Mouse (Mus musculus) forebrain, embryonic 16.5 days (tissue): ENCODE measurements around the gene Selenop. TPM values are rescaled to one million over a fixed set of nuclear protein-coding genes. Genes with fewer than 3 reads are reported as not detected.
"Not testable (repeated sequence)": the region's sequence is repeated elsewhere in the genome, so short reads cannot be mapped to it uniquely, and the experiment has no call there.

Experiments
- ATAC-seq: fragments of 200-750 bp; cut with Nextera tagmentation; 2 replicates; pipeline ENCODE4 v1.8.0; 2017; ENCODE audit warnings: mild to moderate bottlenecking, moderate library complexity
- H3K27ac ChIP-seq: fragments of 300-500 bp; sonication (generic); 2 replicates; pipeline ENCODE4 v1.5.1; 2014; ENCODE audit warnings: low read length, control low read depth
- H3K27me3 ChIP-seq: fragments of 300-500 bp; sonication (generic); replicated peaks from 2 replicates; pipeline ENCODE4 v1.6.1; 2014; ENCODE audit warnings: low read length; ENCODE audit not compliant: control insufficient read depth, insufficient read depth
- H3K36me3 ChIP-seq: fragments of 300-500 bp; sonication (generic); 2 replicates; pipeline ENCODE4 v1.6.1; 2014; ENCODE audit not compliant: control insufficient read depth, insufficient read depth
- H3K4me1 ChIP-seq: fragments of 300-500 bp; sonication (generic); replicated peaks from 2 replicates; pipeline ENCODE4 v1.6.1; 2014; ENCODE audit warnings: low read length; ENCODE audit not compliant: control insufficient read depth, insufficient read depth
- H3K4me2 ChIP-seq: fragments of 300-500 bp; sonication (generic); 2 replicates; pipeline ENCODE4 v1.6.1; 2014; ENCODE audit warnings: mild to moderate bottlenecking, low read length, control low read depth
- H3K4me3 ChIP-seq: fragments of 300-500 bp; sonication (generic); replicated peaks from 2 replicates; pipeline ENCODE4 v1.5.1; 2014; ENCODE audit warnings: mild to moderate bottlenecking, low read length, control low read depth
- H3K9ac ChIP-seq: fragments of 300-500 bp; sonication (generic); replicated peaks from 2 replicates; pipeline ENCODE4 v1.6.1; 2014; ENCODE audit warnings: low read depth, low read length, control low read depth
- H3K9me3 ChIP-seq: fragments of 300-500 bp; sonication (generic); 2 replicates; pipeline ENCODE4 v1.6.1; 2016; ENCODE audit warnings: low read length; ENCODE audit not compliant: control insufficient read depth
- WGBS: fragments of 180-500 bp; shearing (Covaris S2); extraction: QIAGEN DNeasy Blood & Tissue Kit; methylation state at CpG from one replicate; pipeline ENCODE4 v1.1.7; 2014; 5-methylcytosine and 5-hydroxymethylcytosine counted together
- polyA plus RNA-seq: library from polyadenylated mRNA; unstranded; fragments of >200 nt; fragmentation: Nextera tagmentation; extraction: Ambion mirVana; gene quantifications from 2 replicates; pipeline ENCODE4 v1.2.1, GENCODE M21; 2015

The Selenop gene
- polyA plus RNA-seq, 1 experiment from 2014 or later = 66.2 TPM

GRCm38 (mm10) chr15:3236338-3236737, 32.0 kb upstream of the Selenop start:
- ATAC-seq = no peak
- Histone ChIP-seq H3K9ac (no peak overlapping the region), H3K4me3 (no peak overlapping the region)

DNA sequence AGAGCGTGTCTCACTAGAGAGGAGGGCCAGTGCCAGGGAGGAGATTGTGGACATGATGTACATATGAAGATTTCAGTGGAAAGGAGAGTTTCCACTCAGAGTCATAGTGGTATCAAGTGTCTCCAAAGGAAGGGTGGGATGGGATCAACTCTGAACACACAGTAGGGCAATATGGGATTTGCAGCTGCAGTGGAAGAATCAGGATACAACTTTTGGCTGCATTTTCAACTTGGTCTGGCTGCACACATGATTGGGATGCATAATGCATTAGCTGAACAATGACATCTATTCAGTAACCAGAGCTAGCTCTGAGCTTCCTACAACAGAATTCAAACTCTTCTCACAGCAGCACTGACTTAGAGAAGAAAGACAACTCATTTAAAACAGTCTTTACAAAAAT, 30.4 kb upstream of the Selenop start:
- no peaks in the 10 kb centered on the region for H3K4me1 ChIP-seq
- H3K9me3 ChIP-seq = no peaks in the 10 kb centered on the region
- H3K36me3 ChIP-seq = no peaks in the 10 kb centered on the region
- H3K4me3 ChIP-seq = no peak overlapping the region
- no peak overlapping the region for H3K4me2 ChIP-seq
- ATAC-seq = no peak
- no peaks in the 10 kb centered on the region for H3K27me3 ChIP-seq
- no peak overlapping the region for H3K9ac ChIP-seq
- H3K27ac ChIP-seq = no peak overlapping the region
- 68% methylated on average over 1 of the region's 1 CpGs for WGBS

More at GRCm38 (mm10) chr15:3236338-3236737, 32.0 kb upstream of the Selenop start:
- Histone ChIP-seq H3K9me3 (no peaks in the 10 kb centered on the region), H3K4me1 (no peaks in the 10 kb centered on the region), H3K36me3 (no peaks in the 10 kb centered on the region), H3K27me3 (no peaks in the 10 kb centered on the region), H3K4me2 (no peak overlapping the region), H3K27ac (no peak overlapping the region)
- 92% methylated on average over 2 of the region's 2 CpGs for WGBS

GRCm38 (mm10) chr15:3245036-3245435, 23.3 kb upstream of the Selenop start:
- WGBS = 83% methylated on average over 10 of the region's 10 CpGs
- H3K4me3 ChIP-seq, H3K4me1 ChIP-seq, H3K27ac ChIP-seq, H3K36me3 ChIP-seq, H3K4me2 ChIP-seq, H3K9ac ChIP-seq, ATAC-seq, H3K9me3 ChIP-seq, H3K27me3 ChIP-seq: not testable (repeated sequence)

DNA sequence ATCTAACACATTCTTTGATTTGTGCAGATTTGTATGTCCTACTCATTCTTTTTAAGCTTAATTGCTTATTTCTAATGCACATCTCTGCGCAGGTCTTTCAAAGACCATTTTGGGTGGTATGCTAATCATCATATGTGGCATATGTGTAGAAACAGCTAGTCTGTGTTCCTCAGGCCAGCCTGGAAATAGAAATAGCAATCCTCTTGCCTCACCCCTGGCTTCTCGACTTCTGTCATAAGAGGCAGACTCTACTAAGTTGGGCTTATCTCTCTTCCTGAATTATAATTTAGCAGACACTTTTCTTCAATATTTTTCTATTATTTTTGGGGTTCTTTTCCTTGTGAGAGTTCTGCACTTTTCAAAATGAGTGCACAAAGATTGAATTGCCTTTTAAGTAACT, 17.7 kb upstream of the Selenop start:
- Histone ChIP-seq H3K4me2 (no peak overlapping the region), H3K27ac (no peak overlapping the region), H3K27me3 (no peaks in the 10 kb centered on the region), H3K4me3 (no peak overlapping the region), H3K9me3 (no peaks in the 10 kb centered on the region), H3K36me3 (no peaks in the 10 kb centered on the region), H3K9ac (no peak overlapping the region), H3K4me1 (no peaks in the 10 kb centered on the region)
- no peak for ATAC-seq
- 89% methylated on average over 2 of the region's 2 CpGs for WGBS

DNA sequence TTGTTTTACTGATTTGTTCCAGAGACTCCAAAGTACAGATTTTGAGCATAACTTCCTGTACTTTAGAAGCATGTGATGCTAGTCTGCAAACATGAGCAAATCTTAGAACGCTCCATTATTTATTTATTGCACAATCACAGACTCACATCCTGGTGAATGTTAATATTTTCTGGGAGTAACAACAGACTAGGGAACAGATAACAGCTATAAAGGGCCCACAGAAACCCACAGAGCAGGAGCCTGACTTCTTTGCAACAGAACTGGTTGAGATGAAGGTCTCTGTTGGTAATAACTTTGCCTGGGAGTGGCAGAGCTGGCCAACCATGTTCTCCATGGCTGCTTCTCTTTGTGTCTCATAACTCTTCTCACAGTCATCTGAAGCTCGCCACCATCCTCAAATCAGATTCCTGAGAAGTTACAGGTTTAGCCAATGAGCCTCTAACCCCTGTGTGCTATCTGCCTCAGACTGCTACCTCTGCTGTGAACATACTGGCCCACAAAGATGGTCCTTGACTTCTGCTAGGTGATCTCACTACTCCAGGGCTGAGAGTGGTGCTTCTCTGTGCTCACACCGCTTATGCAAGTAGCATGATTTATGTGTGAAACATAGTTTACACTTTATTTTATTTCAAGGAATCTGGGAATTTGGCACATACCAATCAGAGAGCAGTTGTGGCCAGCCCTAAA, 17.2 kb upstream of the Selenop start:
- H3K27ac ChIP-seq = no peak overlapping the region
- H3K9me3 ChIP-seq = no peaks in the 10 kb centered on the region
- H3K4me3 ChIP-seq = no peak overlapping the region
- H3K36me3 ChIP-seq = no peaks in the 10 kb centered on the region
- no peaks in the 10 kb centered on the region for H3K4me1 ChIP-seq
- no peak overlapping the region for H3K4me2 ChIP-seq
- H3K9ac ChIP-seq = no peak overlapping the region
- no peak for ATAC-seq
- no peaks in the 10 kb centered on the region for H3K27me3 ChIP-seq
- 86% methylated on average over 3 of the region's 3 CpGs for WGBS

DNA sequence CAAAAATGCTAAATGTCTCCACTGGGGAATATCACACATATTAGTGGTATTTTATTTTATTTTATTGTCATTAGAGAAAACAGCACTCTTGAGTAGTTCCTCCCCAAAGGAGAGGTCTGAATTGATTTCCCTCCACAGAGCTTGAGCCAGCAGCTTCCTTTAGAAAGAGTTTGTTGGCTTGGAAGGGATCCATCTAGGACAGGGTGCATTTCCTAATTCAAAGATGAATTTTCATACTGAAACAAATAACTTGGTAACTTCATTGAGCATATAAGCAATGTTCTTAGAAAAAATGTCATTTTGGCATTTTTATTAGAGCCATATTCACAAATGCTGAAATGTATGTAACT, 16.7 kb upstream of the Selenop start:
- H3K27ac ChIP-seq = no peak overlapping the region
- H3K9me3 ChIP-seq = no peaks in the 10 kb centered on the region
- no peak for ATAC-seq
- H3K27me3 ChIP-seq = no peaks in the 10 kb centered on the region
- H3K9ac ChIP-seq = no peak overlapping the region
- no peak overlapping the region for H3K4me3 ChIP-seq
- no peaks in the 10 kb centered on the region for H3K4me1 ChIP-seq
- H3K36me3 ChIP-seq = no peaks in the 10 kb centered on the region
- H3K4me2 ChIP-seq = no peak overlapping the region

GRCm38 (mm10) chr15:3259025-3259424, 9.3 kb upstream of the Selenop start:
- Histone ChIP-seq H3K4me3 (no peak overlapping the region), H3K27me3 (no peaks in the 10 kb centered on the region), H3K4me1 (no peaks in the 10 kb centered on the region), H3K9me3 (no peaks in the 10 kb centered on the region), H3K4me2 (no peak overlapping the region), H3K27ac (no peak overlapping the region), H3K36me3 (no peaks in the 10 kb centered on the region), H3K9ac (no peak overlapping the region)
- 78% methylated on average over 1 of the region's 1 CpGs for WGBS
- ATAC-seq = no peak

DNA sequence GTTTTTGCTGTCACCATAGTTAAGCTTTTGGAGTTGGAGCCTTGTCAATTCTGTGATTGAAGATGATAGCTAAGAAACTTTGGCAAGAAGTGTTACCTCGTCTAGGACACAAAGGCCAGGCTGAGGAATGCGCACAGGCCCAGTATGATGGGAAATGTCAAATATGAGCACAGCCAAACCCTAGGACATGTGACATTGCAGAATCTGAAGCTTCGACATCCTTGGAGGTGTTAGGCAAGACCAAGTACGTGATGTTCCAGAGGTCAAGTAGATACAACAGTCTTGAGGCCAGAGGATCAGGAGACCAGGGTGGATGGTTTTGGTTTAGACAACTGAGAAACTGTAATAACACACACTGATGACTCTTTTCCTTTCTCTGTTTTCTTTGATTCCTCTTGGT, 8.0 kb upstream of the Selenop start:
- WGBS = 93% methylated on average over 4 of the region's 4 CpGs
- no peak overlapping the region for H3K4me2 ChIP-seq
- no peaks in the 10 kb centered on the region for H3K9me3 ChIP-seq
- H3K9ac ChIP-seq = no peak overlapping the region
- H3K36me3 ChIP-seq = no peaks in the 10 kb centered on the region
- no peaks in the 10 kb centered on the region for H3K4me1 ChIP-seq
- no peak overlapping the region for H3K4me3 ChIP-seq
- ATAC-seq = no peak
- no peak overlapping the region for H3K27ac ChIP-seq
- no peaks in the 10 kb centered on the region for H3K27me3 ChIP-seq

- no peaks in the 10 kb centered on the region for H3K4me1 ChIP-seq
- ATAC-seq = no peak
- 74% methylated on average over 3 of the region's 3 CpGs for WGBS
- no peak overlapping the region for H3K4me3 ChIP-seq
- H3K9me3 ChIP-seq = no peaks in the 10 kb centered on the region
- H3K27me3 ChIP-seq = no peaks in the 10 kb centered on the region
- H3K36me3 ChIP-seq = no peaks in the 10 kb centered on the region
- H3K4me2 ChIP-seq = no peak overlapping the region
- no peak overlapping the region for H3K9ac ChIP-seq
- H3K27ac ChIP-seq = no peak overlapping the region
Measured at GRCm38 (mm10) chr15:3262883-3263282, 5.5 kb upstream of the Selenop start.

- Histone ChIP-seq H3K9me3 (no peaks in the 10 kb centered on the region), H3K4me3 (no peak overlapping the region), H3K27ac (no peak overlapping the region), H3K4me2 (no peak overlapping the region), H3K36me3 (no peaks in the 10 kb centered on the region), H3K27me3 (no peaks in the 10 kb centered on the region), H3K9ac (no peak overlapping the region), H3K4me1 (no peaks in the 10 kb centered on the region)
- ATAC-seq = no peak
- 98% methylated on average over 4 of the region's 4 CpGs for WGBS
Measured at GRCm38 (mm10) chr15:3264293-3264692, 4.1 kb upstream of the Selenop start.
